Mouse (Mus musculus) heart, adult 11 months (tissue): Measurements from ENCODE around the gene Gm29797.

Experiments
- DNase-seq: peaks from one replicate; pipeline ENCODE4 v3.0.0; 2022

Gm29797 gene

GRCm38 (mm10) chr2:181674934-181675333, 18.1 kb downstream of the Gm29797 start:
- peak; percentile 92 for DNase-seq

DNA sequence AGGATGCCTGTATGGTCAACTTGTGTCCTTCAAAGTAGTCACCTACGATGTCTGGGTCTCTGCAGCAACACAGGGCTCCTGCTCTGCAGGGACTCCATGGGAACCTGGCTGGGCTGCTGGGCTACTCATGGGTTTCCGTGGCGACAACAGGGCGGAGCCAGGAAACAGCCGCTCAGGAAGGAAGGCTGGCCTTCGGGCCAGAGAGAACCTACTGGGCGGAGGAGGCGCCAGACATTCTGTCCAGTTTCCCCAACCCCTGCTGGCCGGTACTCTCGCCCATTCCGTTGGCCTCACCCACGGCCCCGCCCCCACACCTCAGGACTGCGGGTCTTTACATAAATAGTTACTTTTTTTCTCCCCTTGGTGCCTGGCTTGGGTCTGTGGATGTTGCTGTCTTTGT, 18.6 kb downstream of the Gm29797 start:
- peak; percentile 100 for DNase-seq

- no peak for DNase-seq
Observed at GRCm38 (mm10) chr2:181676424-181676823, 19.6 kb downstream of the Gm29797 start.

- peak; percentile 99 for DNase-seq
Observed at GRCm38 (mm10) chr2:181677096-181677754, 20.4 kb downstream of the Gm29797 start.

GRCm38 (mm10) chr2:181677755-181678098, 20.9 kb downstream of the Gm29797 start:
- peak; percentile 96 for DNase-seq

- peak; percentile 98 for DNase-seq
Observed at GRCm38 (mm10) chr2:181678780-181679179, 21.9 kb downstream of the Gm29797 start.

GRCm38 (mm10) chr2:181679951-181680715, 23.3 kb downstream of the Gm29797 start, which contains the start of gene Tcea2:
Gene Tcea2, plus strand, starts transcription at chr2:181680310.
- peak; percentile 98 for DNase-seq

DNA sequence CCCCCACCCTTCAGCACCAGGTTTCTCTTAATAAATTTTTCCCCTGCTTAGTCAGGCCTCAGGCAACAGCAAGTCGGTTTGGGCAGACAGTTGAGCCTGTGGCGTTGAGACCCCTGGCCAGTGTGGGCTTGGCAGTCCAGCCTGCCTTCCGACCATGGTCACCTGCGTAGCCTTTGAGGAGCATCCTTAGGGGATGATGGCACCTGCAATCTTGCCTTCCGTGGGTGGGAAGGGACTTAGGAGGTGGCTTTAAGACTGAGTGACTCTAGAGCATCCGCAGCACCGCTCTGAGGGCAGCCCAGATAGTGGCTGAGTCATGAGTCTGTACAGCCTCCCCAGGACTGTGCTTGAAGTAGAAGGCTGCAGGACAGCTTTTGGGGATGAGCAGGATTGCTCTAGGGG, 23.9 kb downstream of the Gm29797 start:
- DNase-seq = peak; percentile 94

DNA sequence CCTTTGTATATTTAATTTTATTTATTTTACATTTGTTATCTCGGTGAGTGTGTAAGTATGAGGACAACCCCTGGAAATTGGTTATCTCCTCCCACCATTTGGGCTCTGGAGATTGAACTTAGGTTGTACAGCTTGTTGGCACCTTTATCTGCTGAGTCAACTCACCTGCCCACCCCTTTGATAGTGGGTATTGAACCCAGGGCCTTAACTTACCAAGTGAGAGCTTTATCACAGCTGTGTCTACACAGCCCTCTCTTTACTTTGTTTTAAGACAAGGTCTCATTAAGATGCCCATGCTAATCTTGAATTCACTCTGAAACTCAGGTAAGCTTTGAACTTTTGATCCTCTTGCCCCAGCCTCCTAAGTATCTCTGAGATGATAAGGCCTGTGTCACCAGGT, 25.1 kb downstream of the Gm29797 start:
- DNase-seq = peak; percentile 57

- DNase-seq = peak; percentile 90
Observed at GRCm38 (mm10) chr2:181683381-181683780, 26.5 kb downstream of the Gm29797 start.

DNA sequence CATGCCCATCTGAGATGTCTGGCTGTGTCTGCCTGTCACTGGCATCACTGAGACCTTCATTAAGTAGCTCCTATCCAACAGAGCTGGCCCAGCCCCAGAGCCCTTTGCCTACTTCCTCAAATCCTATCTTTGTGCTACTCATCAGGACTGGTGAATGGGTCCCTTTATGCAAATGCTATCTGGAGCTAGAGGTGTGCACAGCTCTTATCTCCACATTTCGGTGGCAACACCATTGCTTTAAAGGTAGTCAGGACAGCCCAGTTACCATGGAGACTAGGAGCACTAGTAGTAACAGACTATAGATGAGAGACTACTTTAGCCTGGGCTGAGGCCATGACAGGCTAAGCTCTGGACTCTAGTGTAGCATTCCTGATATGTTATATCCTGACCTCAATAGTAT, 27.9 kb downstream of the Gm29797 start:
- peak; percentile 85 for DNase-seq

DNA sequence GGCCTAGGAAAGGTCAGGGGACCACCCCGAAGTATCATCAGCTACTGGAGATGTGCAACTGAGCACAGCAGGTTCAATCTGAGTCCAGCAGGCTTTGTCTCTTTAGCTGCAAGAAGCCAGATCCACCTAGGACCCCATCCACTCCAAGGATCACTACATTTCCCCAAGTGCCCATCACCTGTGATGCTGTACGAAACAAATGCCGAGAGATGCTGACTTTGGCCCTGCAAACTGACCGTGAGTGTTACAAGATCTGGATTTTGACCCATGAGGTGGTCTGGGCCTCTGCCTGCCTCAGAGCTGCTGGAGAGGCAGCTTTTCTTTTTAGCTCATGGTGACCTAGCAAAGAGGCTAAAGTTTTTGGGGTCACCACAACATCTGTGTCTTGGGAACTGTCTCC, 28.9 kb downstream of the Gm29797 start:
- DNase-seq = peak; percentile 82

DNA sequence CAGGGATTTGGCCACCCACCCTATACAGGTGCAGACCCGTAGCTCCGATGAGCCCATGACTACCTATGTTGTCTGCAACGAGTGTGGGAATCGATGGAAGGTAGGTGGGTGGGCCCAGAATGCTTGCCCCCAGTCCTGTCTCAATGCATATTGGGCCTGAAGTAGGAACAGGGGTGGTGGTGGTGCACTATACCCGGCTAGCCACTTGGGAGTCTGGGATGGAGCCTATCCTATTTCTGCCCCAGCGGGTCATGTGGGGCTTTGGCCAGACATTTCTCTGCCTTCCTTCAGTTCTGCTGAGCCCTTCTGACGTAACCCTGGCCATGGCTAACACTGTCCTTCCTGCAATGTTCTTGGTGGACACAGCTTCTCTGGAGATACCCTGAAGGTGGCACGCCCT, 30.8 kb downstream of the Gm29797 start:
- DNase-seq = peak; percentile 87

- DNase-seq = peak; percentile 74
Observed at GRCm38 (mm10) chr2:181689466-181690160, 32.8 kb downstream of the Gm29797 start.

GRCm38 (mm10) chr2:181691083-181691482, 34.2 kb downstream of the Gm29797 start:
- DNase-seq = no peak

- peak; percentile 93 for DNase-seq
Observed at GRCm38 (mm10) chr2:181691571-181691970, 34.7 kb downstream of the Gm29797 start.

GRCm38 (mm10) chr2:181692304-181692703, 35.5 kb downstream of the Gm29797 start:
- peak; percentile 59 for DNase-seq

DNA sequence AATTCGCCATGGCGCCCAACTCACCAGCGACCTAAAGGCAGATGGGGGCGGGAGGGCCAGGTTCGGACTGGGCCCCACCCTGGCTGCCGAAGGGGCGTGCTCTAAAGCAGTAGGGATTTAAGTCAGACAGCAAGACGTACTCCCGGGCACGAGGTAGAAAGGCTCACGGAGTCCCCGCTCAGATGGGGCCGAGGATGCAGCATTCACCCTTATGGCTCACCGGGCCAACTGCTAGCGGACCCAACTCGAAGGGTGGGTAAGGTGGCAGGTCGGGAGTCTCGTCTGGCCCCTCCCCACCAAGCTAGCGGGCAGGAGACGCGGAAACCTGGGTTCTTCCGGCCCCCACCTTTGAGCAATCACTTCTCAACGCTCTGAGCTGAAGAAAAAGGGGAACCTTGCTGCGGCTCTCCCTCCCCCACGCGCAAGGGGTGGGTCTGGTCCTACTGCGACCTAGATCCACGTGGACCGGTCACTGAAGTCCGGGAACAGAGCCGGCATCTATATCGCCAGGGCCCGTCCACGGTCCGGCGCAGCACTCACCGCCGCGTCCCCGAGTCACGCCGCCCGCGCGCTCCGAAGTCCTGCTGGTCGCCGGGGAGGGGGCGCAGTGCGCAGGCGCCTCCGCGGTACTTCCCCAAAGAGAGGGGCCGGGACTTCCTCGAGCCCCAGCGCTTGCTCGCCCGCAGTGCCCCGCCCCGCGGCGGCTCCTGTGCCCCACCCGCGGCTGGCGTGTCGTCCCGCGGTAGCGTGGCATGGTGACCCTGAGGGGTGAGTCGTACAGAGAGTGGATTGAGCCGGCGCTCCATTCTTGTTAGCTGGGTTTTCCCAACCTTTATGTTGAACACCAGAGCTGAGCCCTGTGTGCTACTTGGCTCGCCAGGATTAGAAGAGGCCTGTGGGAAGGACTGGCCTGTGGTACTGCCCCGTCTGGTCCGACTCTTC, 36.8 kb downstream of the Gm29797 start, which contains the start of gene Rgs19:
Rgs19 (minus strand) TSS at position 639 of the 942 bp plus-strand sequence.
- DNase-seq = peak; percentile 99

- peak; percentile 90 for DNase-seq
Observed at GRCm38 (mm10) chr2:181694581-181694980, 37.7 kb downstream of the Gm29797 start.

- DNase-seq = peak; percentile 66
Observed at GRCm38 (mm10) chr2:181695776-181696175, 38.9 kb downstream of the Gm29797 start.

DNA sequence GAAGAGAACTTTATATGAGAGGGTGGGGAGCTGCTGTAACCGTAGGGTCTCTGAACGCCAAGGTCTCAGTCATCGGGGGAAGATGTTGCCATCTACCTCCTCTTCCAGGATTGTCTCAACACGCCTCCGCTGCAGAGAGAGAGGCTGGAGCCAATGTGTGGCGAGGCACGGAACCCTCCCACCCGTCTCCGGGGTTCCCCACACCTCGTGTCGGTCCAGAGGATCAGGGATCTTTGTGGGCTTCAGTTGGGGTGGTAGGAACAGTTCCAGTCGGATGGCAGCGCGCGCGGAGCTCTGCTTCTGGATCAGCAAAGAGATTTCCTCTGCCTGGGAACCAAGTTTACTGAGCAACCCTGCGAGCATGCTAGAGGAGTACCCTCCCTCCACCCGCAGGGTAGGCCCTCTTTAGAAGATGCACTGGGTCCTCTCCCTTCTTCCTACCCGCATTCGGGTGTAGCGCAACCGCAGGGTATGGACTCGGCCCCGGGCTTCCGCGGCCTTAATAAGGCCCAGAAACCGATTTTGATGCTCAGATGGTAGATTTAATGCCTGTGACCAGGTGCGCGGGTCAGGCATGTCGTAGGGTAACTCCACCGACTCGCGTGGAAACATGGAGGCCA, 40.1 kb downstream of the Gm29797 start:
- DNase-seq = peak; percentile 77

DNA sequence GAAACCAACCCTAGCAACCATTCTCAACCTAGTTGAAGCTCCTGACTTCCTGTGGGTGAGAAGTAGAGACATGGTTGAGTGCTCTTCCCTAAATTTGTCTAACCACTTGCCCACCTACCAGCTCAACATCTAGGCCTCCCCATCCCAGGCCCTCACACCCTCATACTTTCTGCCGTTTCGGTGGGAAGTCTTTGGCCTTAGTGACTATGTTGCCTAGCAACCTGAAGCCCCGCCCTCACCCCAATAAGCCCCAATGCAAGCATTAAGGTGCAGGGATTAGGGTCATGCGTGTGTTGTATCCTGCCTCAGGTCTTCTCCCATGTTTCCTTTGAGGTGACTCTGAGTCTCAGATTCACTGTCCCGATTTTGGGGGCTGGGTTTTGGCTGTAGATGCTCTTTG, 41.4 kb downstream of the Gm29797 start, which contains the start of gene Lkaaear1:
Lkaaear1 (minus strand) TSS at position 202 of the 400 bp plus-strand sequence.
- peak; percentile 74 for DNase-seq
